Mouse (Mus musculus) lung, postnatal 0 days (tissue): ENCODE measurements at regions not wholly inside any gene's neighbourhood (a gene's known extent, or its start where the extent isn't known, plus 50 kb on each side); places are given as distances from the start of the nearest gene placed in this dataset.

ENCODE experiments used
- CTCF ChIP-seq: IDR thresholded peaks from 2 replicates; pipeline ENCODE4 v1.5.1; 2016; ENCODE audit warnings: antibody characterized with exemption, mild to moderate bottlenecking
- EP300 ChIP-seq: IDR thresholded peaks from 2 replicates; pipeline ENCODE4 v1.6.1; 2016; ENCODE audit warnings: antibody characterized with exemption, mild to moderate bottlenecking, control low read depth

DNA sequence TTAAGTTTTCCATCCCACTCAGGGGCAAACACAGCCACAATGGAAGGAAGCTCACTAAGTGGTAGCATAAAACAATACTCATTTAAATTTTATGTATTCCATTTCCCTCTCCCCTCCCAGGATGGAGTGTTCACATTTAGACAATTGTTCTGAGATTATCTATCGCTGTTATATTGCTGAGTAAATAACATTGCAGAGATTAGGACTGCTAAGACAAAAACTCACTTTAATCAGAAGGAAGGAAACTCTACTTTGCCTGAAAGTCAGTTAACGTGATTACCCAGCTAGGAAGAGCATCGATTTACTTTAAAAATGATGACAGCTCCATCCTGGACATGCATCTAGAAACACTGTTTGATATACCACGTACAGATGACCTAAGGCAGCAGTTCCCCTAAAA lies 51.1 kb upstream of the Dab2 start:
- TF ChIP-seq CTCF (no peak), EP300 (no peak)
